Mouse (Mus musculus): Measurements from ENCODE around the gene Olfr492. TPM values are rescaled to one million over a fixed set of nuclear protein-coding genes. Genes with fewer than 3 reads are reported as not detected.

The Olfr492 gene
- polyA plus RNA-seq (2012; rRNA removed) (0.37 and 0.48 TPM in 2 replicates), polyA plus RNA-seq (2014; fragmentation: Nextera tagmentation; extraction: Ambion mirVana) (0.47 and 0.65 TPM in 2 replicates)

DNA sequence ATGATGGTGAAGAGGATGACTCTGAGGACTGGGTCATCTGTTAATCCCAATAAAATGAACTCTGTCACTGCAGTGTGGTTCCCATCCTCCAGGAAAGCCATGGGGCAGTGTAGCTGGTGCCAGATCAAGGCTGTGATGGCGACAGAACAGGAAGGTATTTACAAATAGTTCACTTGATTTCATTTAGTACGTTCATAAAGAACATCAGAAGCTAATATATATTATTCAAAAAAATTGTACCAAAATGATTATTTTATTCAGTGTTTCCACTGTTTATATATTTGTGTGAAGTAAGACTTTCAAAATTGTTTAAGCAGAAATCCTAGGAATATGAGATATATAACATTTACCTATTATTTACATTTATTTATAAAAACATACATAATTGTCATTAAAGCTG is at the start of gene Olfr492:
TSS of gene Olfr492 (minus strand) at position 101 of the 400 bp plus-strand sequence.
- Histone ChIP-seq H3K27me3 (ENCODE audit: control insufficient read depth, insufficient read depth, low read length) (no peaks in the 10 kb centered on the region), H3K36me3 (ENCODE audit: control insufficient read depth, insufficient read depth, low read length) (no peaks in the 10 kb centered on the region), H3K4me2 (replicated peaks; ENCODE audit: low read depth, low read length, severe bottlenecking) (no peak within 1 kb of the TSS), H3K4me1 (ENCODE audit: control insufficient read depth, insufficient read depth, low read length) (no peaks in the 10 kb centered on the region), H3K9ac (ENCODE audit: low read depth, low read length, severe bottlenecking) (no peak within 1 kb of the TSS), H3K4me3 (replicated peaks; ENCODE audit: low read length) (no peak within 1 kb of the TSS), H3K9me3 (ENCODE audit: control insufficient read depth, low read length) (no peaks in the 10 kb centered on the region), H3K27ac (replicated peaks; ENCODE audit: low read depth, low read length) (no peak within 1 kb of the TSS)
- 78% methylated on average over 2 of the region's 2 CpGs for WGBS
- no peak for ATAC-seq (ENCODE audit: low FRiP score, low read depth)
- no peak for TF ChIP-seq POLR2A (IDR thresholded peaks at IDR 0.05; ENCODE audit: borderline replicate concordance, extremely low read depth, insufficient read depth, insufficient read length)
- DNase-seq (ENCODE audit: low spot score), result no peak

DNA sequence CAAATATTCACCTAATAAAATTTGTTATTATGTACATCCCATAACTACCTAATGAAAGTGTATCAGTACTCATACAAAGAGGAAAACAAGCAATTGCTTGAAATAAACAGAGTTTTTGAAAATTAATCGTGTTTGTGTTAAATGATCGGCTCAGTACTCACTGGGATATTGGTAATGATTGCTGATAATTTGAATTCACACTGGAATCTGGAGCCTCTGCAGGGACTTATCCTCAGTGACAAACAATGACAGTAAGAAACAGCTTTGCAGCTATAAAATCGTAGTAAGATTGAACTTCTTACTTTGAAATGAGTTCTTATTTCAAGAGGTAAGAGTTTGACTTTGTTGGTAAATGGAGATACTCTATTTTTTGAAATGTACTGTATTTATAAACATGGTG is 41.6 kb upstream of the Olfr492 start, which contains the start of gene Olfr494:
TSS of gene Olfr494 (plus strand) at position 301 of the 400 bp plus-strand sequence.
- DNase-seq (ENCODE audit: low spot score) (no peak), ATAC-seq (ENCODE audit: low FRiP score, low read depth) (no peak)
- Histone ChIP-seq H3K4me2 (replicated peaks; ENCODE audit: low read depth, low read length, severe bottlenecking) (no peak within 1 kb of the TSS), H3K27me3 (ENCODE audit: control insufficient read depth, insufficient read depth, low read length) (no peaks in the 10 kb centered on the region), H3K9me3 (ENCODE audit: control insufficient read depth, low read length) (no peaks in the 10 kb centered on the region), H3K4me3 (replicated peaks; ENCODE audit: low read length) (no peak within 1 kb of the TSS), H3K27ac (replicated peaks; ENCODE audit: low read depth, low read length) (no peak within 1 kb of the TSS), H3K9ac (ENCODE audit: low read depth, low read length, severe bottlenecking) (no peak within 1 kb of the TSS), H3K36me3 (ENCODE audit: control insufficient read depth, insufficient read depth, low read length) (no peaks in the 10 kb centered on the region), H3K4me1 (ENCODE audit: control insufficient read depth, insufficient read depth, low read length) (no peaks in the 10 kb centered on the region)
- 87% methylated on average over 3 of the region's 3 CpGs for WGBS
- TF ChIP-seq POLR2A (IDR thresholded peaks at IDR 0.05; ENCODE audit: borderline replicate concordance, extremely low read depth, insufficient read depth, insufficient read length), result no peak

- H3K27ac ChIP-seq (replicated peaks; ENCODE audit: low read depth, low read length), result no peak within 1 kb of the TSS
These were observed 23.4 kb upstream of the Olfr492 start, which contains the start of gene Olfr493 for GRCm38 (mm10) chr7:108346879-108347278. Gene Olfr493, minus strand, starts transcription at chr7:108346979.

DNA sequence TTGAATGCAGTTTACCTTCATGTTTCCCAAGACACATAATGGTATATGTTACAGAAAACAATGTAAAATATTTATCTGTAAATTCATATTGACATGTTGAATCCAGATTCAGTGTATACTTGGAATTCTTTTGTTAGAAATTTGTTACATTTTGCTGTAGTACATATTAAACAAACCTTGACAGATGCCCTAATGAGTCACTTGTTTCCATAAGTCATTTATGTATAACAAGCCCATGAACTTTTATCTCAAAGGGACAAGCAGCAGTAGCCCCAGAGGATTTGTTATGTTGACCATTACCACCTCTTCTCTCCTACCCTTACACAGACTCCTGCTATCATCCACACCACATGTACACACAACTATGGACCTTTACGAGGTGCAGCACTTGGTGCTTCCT is 10.3 kb downstream of the Olfr492 start, which contains the start of gene Olfr491:
TSS of gene Olfr491 (plus strand) at position 301 of the 400 bp plus-strand sequence.
- Histone ChIP-seq H3K27ac (replicated peaks; ENCODE audit: low read depth, low read length) (no peak within 1 kb of the TSS), H3K4me1 (ENCODE audit: control insufficient read depth, insufficient read depth, low read length) (no peaks in the 10 kb centered on the region), H3K27me3 (ENCODE audit: control insufficient read depth, insufficient read depth, low read length) (no peaks in the 10 kb centered on the region), H3K4me3 (replicated peaks; ENCODE audit: low read length) (no peak within 1 kb of the TSS), H3K9ac (ENCODE audit: low read depth, low read length, severe bottlenecking) (no peak within 1 kb of the TSS), H3K36me3 (ENCODE audit: control insufficient read depth, insufficient read depth, low read length) (no peaks in the 10 kb centered on the region), H3K4me2 (replicated peaks; ENCODE audit: low read depth, low read length, severe bottlenecking) (no peak within 1 kb of the TSS), H3K9me3 (ENCODE audit: control insufficient read depth, low read length) (no peaks in the 10 kb centered on the region)
- ATAC-seq (ENCODE audit: low FRiP score, low read depth), result no peak
- 75% methylated on average over 1 of the region's 1 CpGs for WGBS
- no peak for TF ChIP-seq POLR2A (IDR thresholded peaks at IDR 0.05; ENCODE audit: borderline replicate concordance, extremely low read depth, insufficient read depth, insufficient read length)
- DNase-seq (ENCODE audit: low spot score), result no peak

More at GRCm38 (mm10) chr7:108346879-108347278, 23.4 kb upstream of the Olfr492 start, which contains the start of gene Olfr493:
- WGBS, result 81% methylated on average over 1 of the region's 1 CpGs
- Histone ChIP-seq H3K9ac (ENCODE audit: low read depth, low read length, severe bottlenecking) (no peak within 1 kb of the TSS), H3K36me3 (ENCODE audit: control insufficient read depth, insufficient read depth, low read length) (no peaks in the 10 kb centered on the region), H3K9me3 (ENCODE audit: control insufficient read depth, low read length) (no peaks in the 10 kb centered on the region), H3K4me2 (replicated peaks; ENCODE audit: low read depth, low read length, severe bottlenecking) (no peak within 1 kb of the TSS), H3K4me1 (ENCODE audit: control insufficient read depth, insufficient read depth, low read length) (no peaks in the 10 kb centered on the region), H3K4me3 (replicated peaks; ENCODE audit: low read length) (no peak within 1 kb of the TSS), H3K27me3 (ENCODE audit: control insufficient read depth, insufficient read depth, low read length) (no peaks in the 10 kb centered on the region)
- DNase-seq (ENCODE audit: low spot score), result no peak
- no peak for TF ChIP-seq POLR2A (IDR thresholded peaks at IDR 0.05; ENCODE audit: borderline replicate concordance, extremely low read depth, insufficient read depth, insufficient read length)
- no peak for ATAC-seq (ENCODE audit: low FRiP score, low read depth)

DNA sequence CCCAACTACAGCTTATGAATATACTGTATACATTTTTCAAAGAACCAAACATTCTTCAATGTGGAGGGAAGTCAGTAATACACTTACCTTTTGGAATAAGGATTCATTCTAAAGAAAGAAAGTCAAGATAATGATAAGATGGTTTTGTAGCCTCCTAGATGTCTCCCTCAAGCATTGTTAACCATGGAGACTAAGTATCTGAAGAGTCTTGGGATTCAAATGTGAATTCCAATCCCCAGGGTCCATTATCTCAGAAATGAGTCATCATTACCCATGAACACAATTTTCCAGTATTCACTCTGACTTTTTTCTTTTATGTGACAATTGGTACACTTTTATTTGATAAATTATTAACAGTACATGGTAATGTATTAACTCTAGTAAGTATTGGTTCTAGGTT is 34.6 kb downstream of the Olfr492 start, which contains the start of gene Olfr490:
TSS of gene Olfr490 (minus strand) at position 101 of the 400 bp plus-strand sequence.
- Histone ChIP-seq H3K9ac (ENCODE audit: low read depth, low read length, severe bottlenecking) (no peak within 1 kb of the TSS), H3K36me3 (ENCODE audit: control insufficient read depth, insufficient read depth, low read length) (no peaks in the 10 kb centered on the region), H3K4me1 (ENCODE audit: control insufficient read depth, insufficient read depth, low read length) (no peaks in the 10 kb centered on the region), H3K4me2 (replicated peaks; ENCODE audit: low read depth, low read length, severe bottlenecking) (no peak within 1 kb of the TSS), H3K27me3 (ENCODE audit: control insufficient read depth, insufficient read depth, low read length) (no peaks in the 10 kb centered on the region), H3K4me3 (replicated peaks; ENCODE audit: low read length) (no peak within 1 kb of the TSS), H3K27ac (replicated peaks; ENCODE audit: low read depth, low read length) (no peak within 1 kb of the TSS), H3K9me3 (ENCODE audit: control insufficient read depth, low read length) (no peaks in the 10 kb centered on the region)
- TF ChIP-seq POLR2A (IDR thresholded peaks at IDR 0.05; ENCODE audit: borderline replicate concordance, extremely low read depth, insufficient read depth, insufficient read length), result no peak
- DNase-seq (ENCODE audit: low spot score), result no peak
- no peak for ATAC-seq (ENCODE audit: low FRiP score, low read depth)

Other genes starting within 250 kb of the Olfr492 start
- not detected in 2 replicates for gene Olfr481, start 243.8 kb downstream of the Olfr492 start, polyA plus RNA-seq (2012; rRNA removed)
- not detected in 2 replicates for gene Olfr481, start 243.8 kb downstream of the Olfr492 start, polyA plus RNA-seq (2014; fragmentation: Nextera tagmentation; extraction: Ambion mirVana)
- not detected in 2 replicates for gene Olfr482, start 226.1 kb downstream of the Olfr492 start, polyA plus RNA-seq (2012; rRNA removed)
- not detected in 2 replicates for gene Olfr482, start 226.1 kb downstream of the Olfr492 start, polyA plus RNA-seq (2014; fragmentation: Nextera tagmentation; extraction: Ambion mirVana)
- not detected in 2 replicates for gene Olfr483, start 222.8 kb downstream of the Olfr492 start, polyA plus RNA-seq (2012; rRNA removed)
- gene Olfr483, start 222.8 kb downstream of the Olfr492 start, polyA plus RNA-seq (2014; fragmentation: Nextera tagmentation; extraction: Ambion mirVana), result not detected in 2 replicates
- not detected in 2 replicates for gene Olfr484, start 196.2 kb downstream of the Olfr492 start, polyA plus RNA-seq (2012; rRNA removed)
- gene Olfr484, start 196.2 kb downstream of the Olfr492 start, polyA plus RNA-seq (2014; fragmentation: Nextera tagmentation; extraction: Ambion mirVana), result not detected in 2 replicates
- gene Olfr485, start 163.8 kb downstream of the Olfr492 start, polyA plus RNA-seq (2012; rRNA removed), result not detected in 2 replicates
- gene Olfr485, start 163.8 kb downstream of the Olfr492 start, polyA plus RNA-seq (2014; fragmentation: Nextera tagmentation; extraction: Ambion mirVana), result not detected in 2 replicates
- not detected in 2 replicates for gene Olfr486, start 150.9 kb downstream of the Olfr492 start, polyA plus RNA-seq (2012; rRNA removed)
- not detected in 2 replicates for gene Olfr486, start 150.9 kb downstream of the Olfr492 start, polyA plus RNA-seq (2014; fragmentation: Nextera tagmentation; extraction: Ambion mirVana)
- gene Olfr487, start 109.0 kb downstream of the Olfr492 start, polyA plus RNA-seq (2012; rRNA removed), result not detected in 2 replicates
- gene Olfr487, start 109.0 kb downstream of the Olfr492 start, polyA plus RNA-seq (2014; fragmentation: Nextera tagmentation; extraction: Ambion mirVana), result not detected in 2 replicates
- gene Olfr488, start 65.3 kb downstream of the Olfr492 start, polyA plus RNA-seq (2012; rRNA removed), result 0.03 TPM in 1 of 2 replicates, not detected in the other
- gene Olfr488, start 65.3 kb downstream of the Olfr492 start, polyA plus RNA-seq (2014; fragmentation: Nextera tagmentation; extraction: Ambion mirVana), result not detected in 2 replicates
- not detected in 2 replicates for gene Olfr490, start 34.7 kb downstream of the Olfr492 start, polyA plus RNA-seq (2012; rRNA removed)
- not detected in 2 replicates for gene Olfr490, start 34.7 kb downstream of the Olfr492 start, polyA plus RNA-seq (2014; fragmentation: Nextera tagmentation; extraction: Ambion mirVana)
- not detected in 2 replicates for gene Olfr491, start 10.2 kb downstream of the Olfr492 start, polyA plus RNA-seq (2012; rRNA removed)
- gene Olfr491, start 10.2 kb downstream of the Olfr492 start, polyA plus RNA-seq (2014; fragmentation: Nextera tagmentation; extraction: Ambion mirVana), result not detected in 2 replicates
- gene Olfr493, start 23.3 kb upstream of the Olfr492 start, polyA plus RNA-seq (2012; rRNA removed), result not detected in 2 replicates
- not detected in 2 replicates for gene Olfr493, start 23.3 kb upstream of the Olfr492 start, polyA plus RNA-seq (2014; fragmentation: Nextera tagmentation; extraction: Ambion mirVana)
- gene Olfr494, start 41.7 kb upstream of the Olfr492 start, polyA plus RNA-seq (2012; rRNA removed), result not detected in 2 replicates
- gene Olfr494, start 41.7 kb upstream of the Olfr492 start, polyA plus RNA-seq (2014; fragmentation: Nextera tagmentation; extraction: Ambion mirVana), result not detected in 2 replicates
- gene Olfr495, start 69.5 kb upstream of the Olfr492 start, polyA plus RNA-seq (2012; rRNA removed), result not detected in 2 replicates
- gene Olfr495, start 69.5 kb upstream of the Olfr492 start, polyA plus RNA-seq (2014; fragmentation: Nextera tagmentation; extraction: Ambion mirVana), result not detected in 2 replicates
- gene Olfr497, start 96.7 kb upstream of the Olfr492 start, polyA plus RNA-seq (2012; rRNA removed), result not detected in 2 replicates
- gene Olfr497, start 96.7 kb upstream of the Olfr492 start, polyA plus RNA-seq (2014; fragmentation: Nextera tagmentation; extraction: Ambion mirVana), result not detected in 2 replicates
- gene Olfr498, start 141.7 kb upstream of the Olfr492 start, polyA plus RNA-seq (2012; rRNA removed), result not detected in 2 replicates
- gene Olfr498, start 141.7 kb upstream of the Olfr492 start, polyA plus RNA-seq (2014; fragmentation: Nextera tagmentation; extraction: Ambion mirVana), result not detected in 2 replicates
- not detected in 2 replicates for gene Olfr502, start 201.4 kb upstream of the Olfr492 start, polyA plus RNA-seq (2012; rRNA removed)
- not detected in 2 replicates for gene Olfr502, start 201.4 kb upstream of the Olfr492 start, polyA plus RNA-seq (2014; fragmentation: Nextera tagmentation; extraction: Ambion mirVana)
- gene Olfr503, start 220.9 kb upstream of the Olfr492 start, polyA plus RNA-seq (2012; rRNA removed), result not detected in 2 replicates
- gene Olfr503, start 220.9 kb upstream of the Olfr492 start, polyA plus RNA-seq (2014; fragmentation: Nextera tagmentation; extraction: Ambion mirVana), result not detected in 2 replicates
- gene Olfr504, start 242.1 kb upstream of the Olfr492 start, polyA plus RNA-seq (2012; rRNA removed), result not detected in 2 replicates
- not detected in 2 replicates for gene Olfr504, start 242.1 kb upstream of the Olfr492 start, polyA plus RNA-seq (2014; fragmentation: Nextera tagmentation; extraction: Ambion mirVana)